Mouse (Mus musculus): ENCODE measurements around the gene Triobp. TPM values are rescaled to one million over a fixed set of nuclear protein-coding genes. Genes with fewer than 3 reads are reported as not detected.
A peak's percentile ranks its signal among the peaks of the same experiment; 100 is the strongest.

The Triobp gene
- polyA plus RNA-seq, 1 experiment = 35.7 TPM

- Histone ChIP-seq H3K79me2 (ENCODE audit: control insufficient read depth, insufficient read depth) (no peaks in the 10 kb centered on the region), H3ac (ENCODE audit: control insufficient read depth, insufficient read length, low read depth) (no peak overlapping the region), H3K79me3 (ENCODE audit: low read depth) (no peaks in the 10 kb centered on the region), H3K4me3 (ENCODE audit: insufficient read depth, poor library complexity, severe bottlenecking) (no peak overlapping the region), H3K27me3 (ENCODE audit: control insufficient read depth, insufficient read depth, insufficient read length) (no peaks in the 10 kb centered on the region), H3K36me3 (ENCODE audit: control insufficient read depth, insufficient read depth) (no peaks in the 10 kb centered on the region)
- TF ChIP-seq MAX (IDR thresholded peaks at IDR 0.05) (no peak), FOSL1 (IDR thresholded peaks at IDR 0.05; ENCODE audit: insufficient read depth, low read length, poor library complexity, severe bottlenecking) (no peak), USF1 (IDR thresholded peaks at IDR 0.05; ENCODE audit: low read depth) (no peak), MYOD1 (IDR thresholded peaks at IDR 0.05; ENCODE audit: control insufficient read depth, insufficient read length, low read depth) (no peak), CTCF (IDR thresholded peaks at IDR 0.05; ENCODE audit: control insufficient read depth, insufficient read depth, insufficient read length) (no peak), MYOG (IDR thresholded peaks at IDR 0.05; ENCODE audit: control insufficient read depth, extremely low read depth, insufficient read length) (no peak), CEBPB (IDR thresholded peaks at IDR 0.05; ENCODE audit: low read depth) (no peak)
Observed at GRCm38 (mm10) chr15:78957021-78957420, 9.5 kb downstream of the Triobp start.

GRCm38 (mm10) chr15:78959537-78959936, 12.0 kb downstream of the Triobp start:
- Histone ChIP-seq H3K27me3 (ENCODE audit: control insufficient read depth, insufficient read depth, insufficient read length) (peaks cover 1% of the 10 kb centered on the region), H3K36me3 (ENCODE audit: control insufficient read depth, insufficient read depth) (no peaks in the 10 kb centered on the region), H3ac (ENCODE audit: control insufficient read depth, insufficient read length, low read depth) (no peak overlapping the region), H3K79me2 (ENCODE audit: control insufficient read depth, insufficient read depth) (no peaks in the 10 kb centered on the region), H3K4me3 (ENCODE audit: insufficient read depth, poor library complexity, severe bottlenecking) (no peak overlapping the region), H3K79me3 (ENCODE audit: low read depth) (no peaks in the 10 kb centered on the region)
- TF ChIP-seq CTCF (IDR thresholded peaks at IDR 0.05; ENCODE audit: control insufficient read depth, insufficient read depth, insufficient read length) (no peak), MYOG (IDR thresholded peaks at IDR 0.05; ENCODE audit: control insufficient read depth, extremely low read depth, insufficient read length) (no peak), USF1 (IDR thresholded peaks at IDR 0.05; ENCODE audit: low read depth) (no peak), MYOD1 (IDR thresholded peaks at IDR 0.05; ENCODE audit: control insufficient read depth, insufficient read length, low read depth) (no peak), MAX (IDR thresholded peaks at IDR 0.05) (no peak), CEBPB (IDR thresholded peaks at IDR 0.05; ENCODE audit: low read depth) (no peak), FOSL1 (IDR thresholded peaks at IDR 0.05; ENCODE audit: insufficient read depth, low read length, poor library complexity, severe bottlenecking) (no peak)

GRCm38 (mm10) chr15:78960088-78960487, 12.6 kb downstream of the Triobp start:
- Histone ChIP-seq H3K79me2 (ENCODE audit: control insufficient read depth, insufficient read depth) (no peaks in the 10 kb centered on the region), H3K79me3 (ENCODE audit: low read depth) (no peaks in the 10 kb centered on the region), H3K36me3 (ENCODE audit: control insufficient read depth, insufficient read depth) (no peaks in the 10 kb centered on the region), H3K4me3 (ENCODE audit: insufficient read depth, poor library complexity, severe bottlenecking) (no peak overlapping the region), H3K27me3 (ENCODE audit: control insufficient read depth, insufficient read depth, insufficient read length) (peaks cover 7% of the 10 kb centered on the region), H3ac (ENCODE audit: control insufficient read depth, insufficient read length, low read depth) (peak overlapping the region; percentile 8)
- TF ChIP-seq MYOD1 (IDR thresholded peaks at IDR 0.05; ENCODE audit: control insufficient read depth, insufficient read length, low read depth) = no peak
- peak; percentile 86 for TF ChIP-seq MAX (IDR thresholded peaks at IDR 0.05)
- no peak for TF ChIP-seq USF1 (IDR thresholded peaks at IDR 0.05; ENCODE audit: low read depth)
- no peak for TF ChIP-seq FOSL1 (IDR thresholded peaks at IDR 0.05; ENCODE audit: insufficient read depth, low read length, poor library complexity, severe bottlenecking)

GRCm38 (mm10) chr15:78962885-78963284, 15.4 kb downstream of the Triobp start:
- TF ChIP-seq CTCF (IDR thresholded peaks at IDR 0.05; ENCODE audit: control insufficient read depth, insufficient read depth, insufficient read length) = peak; percentile 89
- no peak for TF ChIP-seq MYOG (IDR thresholded peaks at IDR 0.05; ENCODE audit: control insufficient read depth, extremely low read depth, insufficient read length)
- H3K27me3 ChIP-seq (ENCODE audit: control insufficient read depth, insufficient read depth, insufficient read length) = peaks cover 31% of the 10 kb centered on the region
- H3ac ChIP-seq (ENCODE audit: control insufficient read depth, insufficient read length, low read depth) = no peak overlapping the region
- H3K36me3 ChIP-seq (ENCODE audit: control insufficient read depth, insufficient read depth) = no peaks in the 10 kb centered on the region
- H3K4me3 ChIP-seq (ENCODE audit: insufficient read depth, poor library complexity, severe bottlenecking) = no peak overlapping the region
- no peaks in the 10 kb centered on the region for H3K79me2 ChIP-seq (ENCODE audit: control insufficient read depth, insufficient read depth)
- no peaks in the 10 kb centered on the region for H3K79me3 ChIP-seq (ENCODE audit: low read depth)

- Histone ChIP-seq H3K27me3 (ENCODE audit: control insufficient read depth, insufficient read depth, insufficient read length) (peaks cover 97% of the 10 kb centered on the region), H3K79me2 (ENCODE audit: control insufficient read depth, insufficient read depth) (no peaks in the 10 kb centered on the region), H3ac (ENCODE audit: control insufficient read depth, insufficient read length, low read depth) (no peak overlapping the region), H3K4me3 (ENCODE audit: insufficient read depth, poor library complexity, severe bottlenecking) (no peak overlapping the region), H3K79me3 (ENCODE audit: low read depth) (no peaks in the 10 kb centered on the region), H3K36me3 (ENCODE audit: control insufficient read depth, insufficient read depth) (no peaks in the 10 kb centered on the region)
- TF ChIP-seq CTCF (IDR thresholded peaks at IDR 0.05; ENCODE audit: control insufficient read depth, insufficient read depth, insufficient read length) = no peak
- TF ChIP-seq FOSL1 (IDR thresholded peaks at IDR 0.05; ENCODE audit: insufficient read depth, low read length, poor library complexity, severe bottlenecking) = no peak
- TF ChIP-seq MYOD1 (IDR thresholded peaks at IDR 0.05; ENCODE audit: control insufficient read depth, insufficient read length, low read depth) = no peak
Observed at GRCm38 (mm10) chr15:78971626-78972025, 24.1 kb downstream of the Triobp start.

- Histone ChIP-seq H3K36me3 (ENCODE audit: control insufficient read depth, insufficient read depth) (no peaks in the 10 kb centered on the region), H3ac (ENCODE audit: control insufficient read depth, insufficient read length, low read depth) (no peak overlapping the region), H3K79me3 (ENCODE audit: low read depth) (no peaks in the 10 kb centered on the region), H3K4me3 (ENCODE audit: insufficient read depth, poor library complexity, severe bottlenecking) (no peak overlapping the region), H3K79me2 (ENCODE audit: control insufficient read depth, insufficient read depth) (no peaks in the 10 kb centered on the region), H3K27me3 (ENCODE audit: control insufficient read depth, insufficient read depth, insufficient read length) (peaks cover 88% of the 10 kb centered on the region)
- TF ChIP-seq CTCF (IDR thresholded peaks at IDR 0.05; ENCODE audit: control insufficient read depth, insufficient read depth, insufficient read length) = peak; percentile 59
- TF ChIP-seq USF1 (IDR thresholded peaks at IDR 0.05; ENCODE audit: low read depth) = no peak
Observed at GRCm38 (mm10) chr15:78973950-78974349, 26.4 kb downstream of the Triobp start.

Measured in C2C12 (cell line).